In the genomic region with DNA sequence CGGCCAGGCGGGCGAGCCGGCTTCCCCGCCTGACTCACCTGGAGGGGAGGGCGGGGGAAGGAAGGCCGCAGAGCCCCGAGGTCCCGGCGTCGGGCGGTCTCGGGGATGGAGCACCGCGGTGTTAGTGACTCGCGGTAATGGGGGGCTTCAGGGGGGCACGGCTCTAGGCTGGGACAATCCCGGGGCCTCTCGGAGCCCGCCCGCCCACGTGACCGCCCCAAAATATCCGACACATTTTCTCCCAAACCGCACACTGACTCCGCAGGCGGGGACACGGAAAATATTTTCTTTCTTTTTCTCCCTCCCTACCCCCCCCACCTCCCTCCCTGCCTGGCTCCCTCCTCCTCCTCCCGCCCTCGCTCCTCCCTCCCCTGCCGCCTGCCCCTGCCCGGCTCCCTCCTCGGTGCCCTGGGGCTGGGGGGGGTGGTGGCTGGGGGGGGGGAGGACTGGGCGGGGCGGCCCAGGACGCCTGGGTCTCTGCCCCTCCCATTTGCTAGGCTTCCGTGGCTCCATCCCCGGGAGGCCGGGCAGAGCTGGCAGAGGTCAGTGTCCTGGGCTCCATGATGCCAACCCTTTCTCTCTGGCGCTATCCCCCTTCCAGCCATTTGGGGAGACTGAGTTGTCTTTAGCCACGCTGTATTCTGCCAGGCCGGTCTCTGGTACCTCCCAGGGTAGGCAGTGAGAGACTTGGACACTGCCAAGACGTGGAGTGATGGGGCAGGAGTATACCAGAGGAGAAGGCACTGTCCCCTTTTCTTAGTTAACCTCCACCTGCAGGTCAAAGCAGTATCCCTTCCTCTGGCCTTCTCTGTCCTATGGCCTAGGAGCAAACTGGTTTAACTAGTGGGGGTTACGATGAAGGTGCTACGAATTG, we compare ENCODE assay signal across 8 mouse cellular contexts. TPM values are rescaled to one million over a fixed set of nuclear protein-coding genes. Genes with fewer than 3 reads are reported as not detected.
DNase-seq lines count a peak whose midpoint lies in the region; ATAC-seq and TF ChIP-seq lines count a peak whose summit lies in the region.

A gene (minus strand): TSS at position 316 of the 874 bp plus-strand sequence.

- H3K4me1 ChIP-seq in erythroblast, embryonic 14.5 days (ENCODE audit: control insufficient read depth) = peaks cover 5% of the 10 kb centered on the region
- peaks cover 6% of the 10 kb centered on the region for H3K4me1 ChIP-seq in cortical plate, adult 2 months (ENCODE audit: control insufficient read depth, insufficient read depth, low read length)
- peaks cover 24% of the 10 kb centered on the region for H3K4me1 ChIP-seq in heart, embryonic 15.5 days (replicated peaks)

- peaks cover 2% of the 10 kb centered on the region; the same call in 1 of the 2 replicates for H3K9me3 ChIP-seq in erythroblast, embryonic 14.5 days (ENCODE audit: control insufficient read depth, low read length)
- H3K9me3 ChIP-seq in heart, embryonic 15.5 days (replicated peaks) = no peaks in the 10 kb centered on the region

- no peak for TF ChIP-seq CTCF in cortical plate, adult 2 months (IDR thresholded peaks at IDR 0.05; ENCODE audit: extremely low read depth, insufficient read depth, low read length)

- peak; percentile 46 for DNase-seq in R1 (ENCODE audit: low read depth, low spot score)
- DNase-seq in kidney, postnatal 14 days = peak; percentile 69
- DNase-seq in lung, postnatal 14 days = peak; percentile 63
- peak; percentile 55 for DNase-seq in retina, postnatal 1 day

- WGBS in heart, embryonic 15.5 days = under 1% methylated on average over 41 of the region's 46 CpGs

- peak within 1 kb of the TSS; percentile 75 for H3K27ac ChIP-seq in cortical plate, adult 2 months (ENCODE audit: insufficient read depth, low read length)
- H3K27ac ChIP-seq in heart, embryonic 15.5 days = peak within 1 kb of the TSS; percentile 71

- no peak for TF ChIP-seq POLR2A in cortical plate, adult 2 months (IDR thresholded peaks at IDR 0.05; ENCODE audit: extremely low read depth, insufficient read depth, low read length)

- no peak for ATAC-seq in erythroblast, adult 5-6 weeks (replicated peaks; ENCODE audit: low FRiP score, poor library complexity, severe bottlenecking)
- peak; percentile 63 for ATAC-seq in heart, embryonic 15.5 days (replicated peaks; ENCODE audit: insufficient number of reproducible peaks, insufficient read depth, low FRiP score, low read depth)

- peak within 1 kb of the TSS; percentile 32 for H3K4me3 ChIP-seq in erythroblast, embryonic 14.5 days (replicated peaks)
- peak within 1 kb of the TSS; percentile 65 for H3K4me3 ChIP-seq in cortical plate, adult 2 months (ENCODE audit: insufficient read depth, low read length)
- peak within 1 kb of the TSS; percentile 63 for H3K4me3 ChIP-seq in heart, embryonic 15.5 days

- H3K27me3 ChIP-seq in erythroblast, embryonic 14.5 days (ENCODE audit: control insufficient read depth) = peaks cover 88% of the 10 kb centered on the region
- H3K27me3 ChIP-seq in heart, embryonic 15.5 days = peaks cover 73% of the 10 kb centered on the region

- H3K4me2 ChIP-seq in heart, embryonic 15.5 days = peak within 1 kb of the TSS; percentile 96

- no peaks in the 10 kb centered on the region for H3K36me3 ChIP-seq in erythroblast, embryonic 14.5 days (ENCODE audit: control insufficient read depth)
- no peaks in the 10 kb centered on the region for H3K36me3 ChIP-seq in heart, embryonic 15.5 days

- H3K9ac ChIP-seq in heart, embryonic 15.5 days = peak within 1 kb of the TSS; percentile 66

RNA-seq across cellular contexts. Expression of the gene that starts here (rescaled TPM):
- 0.09 TPM in 2 replicates for polyA plus RNA-seq in erythroblast, embryonic 14.5 days (2012)
- total RNA-seq in erythroblast, adult 5-6 weeks (2015; ENCODE audit: low replicate concordance) = 0.84 and 1.5 TPM in 2 replicates
- 0.84 and 5.2 TPM in 2 replicates for total RNA-seq in erythroblast, adult 5-6 weeks (2017; ENCODE audit: low replicate concordance)
- 11.3 and 12.3 TPM in 2 replicates for polyA plus RNA-seq in cortical plate, adult 2 months (2012; rRNA removed)
- polyA plus RNA-seq in heart, embryonic 15.5 days (2015; fragmentation: Nextera tagmentation; extraction: Ambion mirVana) = 7.9 and 15.8 TPM in 2 replicates
